In the genomic region with DNA sequence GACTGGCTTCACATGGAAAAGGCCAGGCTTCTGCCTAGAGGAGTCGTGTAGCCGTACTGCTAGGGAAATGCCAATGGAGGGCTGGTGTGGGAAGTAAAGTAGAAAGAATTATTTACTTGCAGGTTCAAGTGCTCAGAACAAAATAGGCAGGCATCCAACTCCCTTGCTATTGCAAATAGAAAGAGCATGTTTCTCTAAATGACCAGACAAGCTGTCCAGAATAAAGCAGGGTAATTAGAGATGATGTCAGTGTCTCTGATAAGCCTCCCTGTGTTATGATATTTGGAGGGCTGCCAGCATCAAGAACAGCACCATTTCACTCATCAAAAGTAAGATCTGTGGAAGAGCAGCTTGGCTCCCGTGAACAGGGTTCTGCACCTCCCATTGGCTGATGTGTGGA, we compare ENCODE assay signal across 13 mouse cellular contexts.
DNase-seq lines count a peak whose midpoint lies in the region; ATAC-seq and TF ChIP-seq lines count a peak whose summit lies in the region.
"Had no signal": no experiment of that assay in that cellular context is flagged by ENCODE, and none has a peak within 500 bp of the region (broad histone marks: within the 10 kb centered on the region; RNA-seq: fewer than 3 reads in every experiment).

No protein-coding gene starts in this region.

- no peak overlapping the region for H3K4me3 ChIP-seq in gastrocnemius, adult 2 months
- no peak overlapping the region for H3K4me3 ChIP-seq in liver, adult 2 months (ENCODE audit: insufficient read depth, low read depth, low read length)
- H3K4me3 ChIP-seq in liver, postnatal 0 days (ENCODE audit: low read depth, low read length), result no peak overlapping the region
- no peak overlapping the region for H3K4me3 ChIP-seq in embryonic facial prominence, embryonic 14.5 days (ENCODE audit: low read depth, low read length)
- H3K4me3 ChIP-seq: limb, embryonic 13.5 days had no signal

- no peak for ATAC-seq in liver, postnatal 0 days
- peak; percentile 44; the same call in 1 of the 2 replicates for ATAC-seq in embryonic facial prominence, embryonic 14.5 days (ENCODE audit: low read depth)
- ATAC-seq: hindbrain, embryonic 16.5 days; Patski had no signal

- no peak overlapping the region for H3K9ac ChIP-seq in liver, adult 2 months (ENCODE audit: low read depth, low read length)
- no peak overlapping the region for H3K9ac ChIP-seq in liver, postnatal 0 days (replicated peaks)
- H3K9ac ChIP-seq in embryonic facial prominence, embryonic 14.5 days (ENCODE audit: low read depth, low read length), result no peak overlapping the region
- H3K9ac ChIP-seq: limb, embryonic 13.5 days had no signal

- H3K27me3 ChIP-seq in liver, adult 2 months (ENCODE audit: control insufficient read depth, insufficient read depth, low read length), result no peaks in the 10 kb centered on the region
- no peaks in the 10 kb centered on the region for H3K27me3 ChIP-seq in liver, postnatal 0 days (ENCODE audit: insufficient read depth, low read length)
- H3K27me3 ChIP-seq in embryonic facial prominence, embryonic 14.5 days (replicated peaks; ENCODE audit: control insufficient read depth, insufficient read depth, low read length), result no peaks in the 10 kb centered on the region
- H3K27me3 ChIP-seq: limb, embryonic 13.5 days; Patski had no signal

- no peak for TF ChIP-seq EP300 in liver, postnatal 0 days (IDR thresholded peaks at IDR 0.05; ENCODE audit: low read depth)

- DNase-seq in gastrocnemius, adult 2 months, result no peak
- no peak for DNase-seq in gastrocnemius, postnatal 4 days (ENCODE audit: low spot score in 2 of 2)
- DNase-seq in liver, adult 2 months (ENCODE audit: extremely low read depth, low read depth, low spot score), result peak; percentile 45
- no peak for DNase-seq in liver, postnatal 0 days
- DNase-seq in embryonic facial prominence, embryonic 14.5 days (ENCODE audit: low spot score), result peak; percentile 80
- DNase-seq in lung, postnatal 36 days, result peak; percentile 79
- no peak for DNase-seq in cerebellum, postnatal 36 days
- DNase-seq: adrenal gland, adult 2 months; cerebellum, postnatal 25 days; right cerebral cortex, postnatal 14 days had no signal

- intact Hi-C loops in gastrocnemius, adult 2 months (cut with DNase I), result no loop called here

- no peak for TF ChIP-seq CTCF in gastrocnemius, adult 2 months (IDR thresholded peaks at IDR 0.05)
- TF ChIP-seq CTCF in liver, adult 2 months (IDR thresholded peaks at IDR 0.05; ENCODE audit: low read depth, low read length), result no peak
- TF ChIP-seq CTCF in liver, postnatal 0 days (IDR thresholded peaks at IDR 0.05; ENCODE audit: low read depth), result no peak

- H3K4me1 ChIP-seq in liver, adult 2 months (ENCODE audit: control insufficient read depth, insufficient read depth, low read length), result no peaks in the 10 kb centered on the region
- H3K4me1 ChIP-seq in liver, postnatal 0 days (ENCODE audit: insufficient read depth), result no peaks in the 10 kb centered on the region
- H3K4me1 ChIP-seq in embryonic facial prominence, embryonic 14.5 days (ENCODE audit: control insufficient read depth, insufficient read depth, low read length), result no peaks in the 10 kb centered on the region; the same call in 1 of the 2 replicates
- H3K4me1 ChIP-seq: limb, embryonic 13.5 days had no signal

- no peaks in the 10 kb centered on the region for H3K79me2 ChIP-seq in liver, adult 2 months (ENCODE audit: control insufficient read depth, insufficient read depth, low read length)

- no peaks in the 10 kb centered on the region for H3K36me3 ChIP-seq in liver, adult 2 months (ENCODE audit: control insufficient read depth, insufficient read depth, low read length)
- H3K36me3 ChIP-seq in liver, postnatal 0 days (replicated peaks; ENCODE audit: insufficient read depth, low read length), result no peaks in the 10 kb centered on the region
- H3K36me3 ChIP-seq in embryonic facial prominence, embryonic 14.5 days (ENCODE audit: control insufficient read depth, insufficient read depth, low read length), result no peaks in the 10 kb centered on the region
- H3K36me3 ChIP-seq: limb, embryonic 13.5 days had no signal

- no peaks in the 10 kb centered on the region for H3K9me3 ChIP-seq in liver, postnatal 0 days (ENCODE audit: low read length)
- H3K9me3 ChIP-seq in embryonic facial prominence, embryonic 14.5 days (ENCODE audit: control insufficient read depth, low read length), result no peaks in the 10 kb centered on the region

- no peak overlapping the region for H3K4me2 ChIP-seq in liver, postnatal 0 days (ENCODE audit: low read depth, low read length)
- H3K4me2 ChIP-seq in embryonic facial prominence, embryonic 14.5 days (ENCODE audit: low read depth, low read length), result no peak overlapping the region
- H3K4me2 ChIP-seq: limb, embryonic 13.5 days had no signal

- H3K27ac ChIP-seq in gastrocnemius, adult 2 months, result peak overlapping the region; percentile 13; the same call in 1 of the 2 replicates
- no peak overlapping the region for H3K27ac ChIP-seq in liver, adult 2 months (replicated peaks; ENCODE audit: insufficient read depth, low read depth, low read length)
- no peak overlapping the region for H3K27ac ChIP-seq in liver, postnatal 0 days (ENCODE audit: low read depth)
- peak overlapping the region; percentile 35; the same call in 1 of the 2 replicates for H3K27ac ChIP-seq in embryonic facial prominence, embryonic 14.5 days (replicated peaks; ENCODE audit: low read depth, low read length)
- H3K27ac ChIP-seq: limb, embryonic 13.5 days had no signal

- TF ChIP-seq POLR2A in liver, adult 2 months (IDR thresholded peaks at IDR 0.05; ENCODE audit: extremely low read depth, insufficient read depth, low read length), result no peak

- 69% methylated on average over 3 of the region's 3 CpGs for WGBS in liver, adult 2 months
- 67% methylated on average over 3 of the region's 3 CpGs for WGBS in liver, postnatal 0 days (ENCODE audit: insufficient replicate concordance)
- WGBS in embryonic facial prominence, embryonic 14.5 days, result 35% methylated on average over 3 of the region's 3 CpGs

Comparison
In these comparisons a context has a peak if more than half of its experiments do, and no peak if none do; other contexts are left out.
1. DNase-seq: peak in liver, adult 2 months (single experiment), embryonic facial prominence, embryonic 14.5 days (single experiment) and lung, postnatal 36 days (single experiment); none in gastrocnemius, adult 2 months (single experiment), gastrocnemius, postnatal 4 days (0 of 2), liver, postnatal 0 days (single experiment) and cerebellum, postnatal 36 days (0 of 2).
2. H3K27ac ChIP-seq: peak in gastrocnemius, adult 2 months (single experiment) and embryonic facial prominence, embryonic 14.5 days (single experiment); none in liver, adult 2 months (single experiment) and liver, postnatal 0 days (single experiment).